ENCODE assay signal across 9 mouse cellular contexts in the genomic region with DNA sequence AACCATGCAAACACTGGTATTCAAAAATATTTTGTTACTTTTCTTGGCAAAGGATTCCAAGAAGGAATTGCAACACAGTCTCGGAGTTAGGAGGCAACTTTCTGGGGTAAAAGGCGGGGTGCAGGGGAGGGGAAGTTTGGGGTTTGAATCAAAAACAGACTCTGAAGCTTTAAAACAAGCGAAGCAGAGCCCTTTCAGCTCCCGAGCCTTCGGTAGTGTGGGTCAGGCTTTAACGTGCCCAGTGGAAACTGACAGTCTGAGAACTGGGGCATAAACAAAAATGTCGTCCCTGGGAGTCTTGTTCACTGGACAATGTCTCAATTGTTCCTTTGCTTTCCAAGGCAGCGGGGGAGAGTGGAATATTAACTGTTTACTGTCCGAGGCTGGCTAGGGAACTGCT.
DNase-seq lines count a peak whose midpoint lies in the region; ATAC-seq and TF ChIP-seq lines count a peak whose summit lies in the region.
"Had no signal": no experiment of that assay in that cellular context is flagged by ENCODE, and none has a peak within 500 bp of the region (broad histone marks: within the 10 kb centered on the region; RNA-seq: fewer than 3 reads in every experiment).

No protein-coding gene starts in this region.

- H3K27ac ChIP-seq in kidney, embryonic 16.5 days (ENCODE audit: low read length) = peak overlapping the region; percentile 83
- H3K27ac ChIP-seq in heart, embryonic 12.5 days (ENCODE audit: poor library complexity, severe bottlenecking) = peak overlapping the region; percentile 81
- H3K27ac ChIP-seq in thymus, adult 2 months (ENCODE audit: control insufficient read depth, insufficient read depth, low read length) = no peak overlapping the region

- peaks cover 10% of the 10 kb centered on the region; the same call in 1 of the 2 replicates for H3K36me3 ChIP-seq in kidney, embryonic 16.5 days (ENCODE audit: insufficient read depth, low read length)
- peaks cover 4% of the 10 kb centered on the region; the same call in 1 of the 2 replicates for H3K36me3 ChIP-seq in heart, embryonic 12.5 days
- H3K36me3 ChIP-seq in thymus, adult 2 months (ENCODE audit: control insufficient read depth, insufficient read depth, low read length) = no peaks in the 10 kb centered on the region
- H3K36me3 ChIP-seq: G1E had no signal

- H3K27me3 ChIP-seq in kidney, embryonic 16.5 days (ENCODE audit: insufficient read depth, low read length) = no peaks in the 10 kb centered on the region
- H3K27me3 ChIP-seq in heart, embryonic 12.5 days (replicated peaks) = no peaks in the 10 kb centered on the region
- H3K27me3 ChIP-seq in thymus, adult 2 months (ENCODE audit: control insufficient read depth, insufficient read depth, low read length) = no peaks in the 10 kb centered on the region

- no peak for TF ChIP-seq CTCF in lung, adult 2 months (IDR thresholded peaks at IDR 0.05; ENCODE audit: insufficient read depth, low read length)
- no peak for TF ChIP-seq CTCF in thymus, adult 2 months (IDR thresholded peaks at IDR 0.05; ENCODE audit: borderline replicate concordance, control insufficient read depth, extremely low read depth, insufficient read depth, low read length, poor library complexity)

- no peak for ATAC-seq in kidney, embryonic 16.5 days (ENCODE audit: low FRiP score, low TSS enrichment)
- no peak for ATAC-seq in heart, embryonic 12.5 days (ENCODE audit: insufficient number of reproducible peaks, low FRiP score)

- WGBS in kidney, embryonic 16.5 days = 10% methylated on average over 9 of the region's 9 CpGs
- WGBS in heart, embryonic 12.5 days = 39% methylated on average over 9 of the region's 9 CpGs
- WGBS in lung, adult 2 months = 24% methylated on average over 9 of the region's 9 CpGs
- WGBS in thymus, adult 2 months = 85% methylated on average over 9 of the region's 9 CpGs

- no peak for DNase-seq in kidney, adult 11 months
- DNase-seq in cerebellum, postnatal 10 days = peak; percentile 20 to 24
- no peak for DNase-seq in lung, adult 2 months
- peak; percentile 52 for DNase-seq in skeletal muscle tissue, adult 2 months (ENCODE audit: low read depth, low spot score)
- DNase-seq in frontal cortex, postnatal 10 days (ENCODE audit: low spot score in 2 of 2) = no peak
- DNase-seq in thymus, adult 2 months = no peak

- no peak overlapping the region for H3K4me3 ChIP-seq in kidney, embryonic 16.5 days (ENCODE audit: low read length)
- no peak overlapping the region for H3K4me3 ChIP-seq in heart, embryonic 12.5 days
- H3K4me3 ChIP-seq in lung, adult 2 months (replicated peaks; ENCODE audit: extremely low read depth, low read depth, low read length) = no peak overlapping the region
- no peak overlapping the region for H3K4me3 ChIP-seq in thymus, adult 2 months (ENCODE audit: control insufficient read depth, insufficient read depth, low read length)

- H3K9me3 ChIP-seq in kidney, embryonic 16.5 days (ENCODE audit: low read length) = no peaks in the 10 kb centered on the region
- H3K9me3 ChIP-seq in heart, embryonic 12.5 days (replicated peaks) = peaks cover 4% of the 10 kb centered on the region

- peaks cover 51% of the 10 kb centered on the region for H3K4me1 ChIP-seq in kidney, embryonic 16.5 days (ENCODE audit: insufficient read depth, low read length)
- peaks cover 63% of the 10 kb centered on the region for H3K4me1 ChIP-seq in heart, embryonic 12.5 days (replicated peaks)
- peaks cover 17% of the 10 kb centered on the region for H3K4me1 ChIP-seq in lung, adult 2 months (ENCODE audit: control insufficient read depth, insufficient read depth, low read length)
- peaks cover 6% of the 10 kb centered on the region for H3K4me1 ChIP-seq in thymus, adult 2 months (replicated peaks; ENCODE audit: control insufficient read depth, insufficient read depth, low read length)

- H3K4me2 ChIP-seq in kidney, embryonic 16.5 days (replicated peaks; ENCODE audit: low read depth, low read length) = peak overlapping the region; percentile 27
- 0 out of 2 replicates have a peak overlapping the region, but pooled peaks have one; percentile 27 for H3K4me2 ChIP-seq in heart, embryonic 12.5 days

- 0 out of 2 replicates have a peak overlapping the region, but pooled peaks have one; percentile 4 for H3K9ac ChIP-seq in kidney, embryonic 16.5 days (replicated peaks; ENCODE audit: low read length)
- no peak overlapping the region for H3K9ac ChIP-seq in heart, embryonic 12.5 days

- peak; percentile 13; the same call in 1 of the 2 replicates for TF ChIP-seq POLR2A in lung, adult 2 months (IDR thresholded peaks at IDR 0.05; ENCODE audit: borderline replicate concordance, extremely low read depth, low read depth, low read length)
- no peak for TF ChIP-seq POLR2A in thymus, adult 2 months (IDR thresholded peaks at IDR 0.05; ENCODE audit: control insufficient read depth, extremely low read depth, insufficient read depth, low read length, poor library complexity)

Comparison
In these comparisons a context has a peak if more than half of its experiments do, and no peak if none do; other contexts are left out.
1. DNase-seq: peak in cerebellum, postnatal 10 days (2 of 2) and skeletal muscle tissue, adult 2 months (single experiment); none in kidney, adult 11 months (single experiment), lung, adult 2 months (single experiment), frontal cortex, postnatal 10 days (0 of 2) and thymus, adult 2 months (single experiment).